Mouse (Mus musculus) urinary bladder, postnatal 36 days (tissue): ENCODE measurements around the gene Cdc45.

ENCODE experiments used
- DNase-seq, 2 experiments: peaks; one replicate each; pipeline ENCODE4 v3.0.0; 2022; ENCODE audit warnings: low spot score in 2 of 2, mixed read lengths in 1 of 2

Gene Cdc45

DNA sequence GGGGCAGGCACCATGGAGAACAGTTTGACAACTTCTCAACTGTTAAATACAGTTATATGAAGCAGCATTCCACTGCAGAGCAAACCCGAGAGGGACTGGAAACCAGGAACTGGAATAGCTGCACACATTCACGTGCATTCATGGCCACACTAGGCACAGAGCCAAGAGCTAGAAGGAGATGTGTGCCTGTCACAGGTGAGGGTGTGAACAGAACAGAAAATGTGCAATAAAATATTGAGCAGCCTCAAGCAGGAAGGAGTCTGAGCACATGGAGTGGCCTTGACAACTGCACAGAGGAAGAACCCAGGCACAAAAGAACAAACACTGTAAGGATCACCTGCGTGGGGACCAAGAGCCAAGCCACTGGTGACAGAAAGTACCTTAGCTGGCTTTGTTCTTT lies 81.1 kb downstream of the Cdc45 start:
- no peak for DNase-seq
